Mouse (Mus musculus) limb, embryonic 10.5 days (tissue): ENCODE data around the gene Cpne1. TPM values are rescaled to one million over a fixed set of nuclear protein-coding genes. Genes with fewer than 3 reads are reported as not detected.

Experiments
- DNase-seq: peaks from one replicate; pipeline ENCODE4 v3.0.0-alpha.2; 2017; ENCODE audit warnings: low spot score
- H3K27ac ChIP-seq: fragments of 300-500 bp; sonication (generic); 2 replicates; pipeline ENCODE4 v1.5.1; 2016; ENCODE audit warnings: mild to moderate bottlenecking
- H3K27me3 ChIP-seq: fragments of 300-500 bp; sonication (generic); 2 replicates; pipeline ENCODE4 v1.6.1; 2016; ENCODE audit warnings: low read depth, mild to moderate bottlenecking; ENCODE audit not compliant: poor library complexity, severe bottlenecking
- H3K36me3 ChIP-seq: fragments of 300-500 bp; sonication (generic); 2 replicates; pipeline ENCODE4 v1.6.1; 2016; ENCODE audit warnings: mild to moderate bottlenecking, moderate library complexity
- H3K4me1 ChIP-seq: fragments of 300-500 bp; sonication (generic); 2 replicates; pipeline ENCODE4 v1.6.1; 2016
- H3K4me3 ChIP-seq: fragments of 300-500 bp; sonication (generic); 2 replicates; pipeline ENCODE4 v1.5.1; 2016; ENCODE audit warnings: mild to moderate bottlenecking, moderate library complexity
- H3K9me3 ChIP-seq: fragments of 300-500 bp; sonication (generic); replicated peaks from 2 replicates; pipeline ENCODE4 v1.6.1; 2016; ENCODE audit warnings: mild to moderate bottlenecking
- WGBS: fragments of 180-500 bp; shearing (Covaris S2); methylation state at CpG from one replicate; pipeline ENCODE4 v1.1.7; 2016; 5-methylcytosine and 5-hydroxymethylcytosine counted together
- polyA plus RNA-seq: library from polyadenylated mRNA; unstranded; fragments of >200 nt; fragmentation: Nextera tagmentation; extraction: Ambion mirVana; gene quantifications from 2 replicates; pipeline ENCODE4 v1.2.1, GENCODE M21; 2016

Cpne1 gene
- 75.7 and 81.6 TPM in 2 replicates for polyA plus RNA-seq

DNA sequence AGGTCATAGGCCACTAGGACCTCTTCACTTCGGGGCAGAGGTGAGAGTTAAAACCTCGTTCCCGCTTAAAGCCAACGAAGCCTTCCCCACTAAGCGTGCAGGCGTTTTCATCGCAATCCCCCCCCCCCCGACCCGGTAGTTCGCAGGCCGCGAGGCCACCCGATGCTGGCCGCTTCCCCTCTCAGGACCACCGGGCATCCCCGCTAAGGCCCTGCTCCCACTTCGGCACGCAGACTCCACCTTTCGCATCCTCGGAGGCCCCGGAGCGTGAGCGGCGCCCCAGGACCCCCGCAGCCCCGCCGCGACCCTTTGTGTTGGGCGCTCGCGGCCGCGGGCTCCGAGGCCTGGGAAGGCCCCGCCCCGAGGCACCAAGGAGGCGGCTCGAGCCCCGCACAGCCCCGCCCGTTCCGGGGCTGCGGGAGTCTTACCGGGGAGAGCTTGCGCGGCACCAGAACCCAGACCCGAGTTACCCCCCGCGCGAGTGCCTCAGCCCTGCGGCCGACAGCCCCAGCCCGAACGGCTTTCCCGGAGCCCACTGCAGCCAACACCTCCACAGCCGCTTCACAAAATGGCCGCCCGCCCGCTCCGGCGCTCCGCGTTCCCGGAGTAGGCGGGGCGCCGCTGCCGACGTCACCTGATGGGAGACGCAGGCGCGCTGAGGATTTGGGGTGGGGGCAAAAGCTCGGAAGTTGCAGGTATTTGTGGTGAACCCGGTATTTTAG, at the start of gene Cpne1, which contains the start of gene Rbm12:
Cpne1 (minus strand) TSS at position 608 of the 722 bp plus-strand sequence.
Rbm12 (minus strand) TSS at position 621 of the 722 bp plus-strand sequence.
- WGBS, result under 1% methylated on average over 74 of the region's 74 CpGs
- DNase-seq, result peak; percentile 97
- H3K27ac ChIP-seq, result peak within 1 kb of the TSS; percentile 99
- no peaks in the 10 kb centered on the region for H3K27me3 ChIP-seq
- peak within 1 kb of the TSS; percentile 97 for H3K4me3 ChIP-seq
- peaks cover 20% of the 10 kb centered on the region for H3K36me3 ChIP-seq
- H3K9me3 ChIP-seq, result no peaks in the 10 kb centered on the region
- H3K4me1 ChIP-seq, result peaks cover 10% of the 10 kb centered on the region

- Histone ChIP-seq H3K4me1 (peaks cover 7% of the 10 kb centered on the region; the same call in 1 of the 2 replicates), H3K36me3 (peaks cover 100% of the 10 kb centered on the region), H3K9me3 (no peaks in the 10 kb centered on the region), H3K27ac (no peak overlapping the region), H3K27me3 (no peaks in the 10 kb centered on the region), H3K4me3 (no peak overlapping the region)
- no peak for DNase-seq
Observed at GRCm38 (mm10) chr2:156151538-156151937, 39.8 kb upstream of the Cpne1 start.

DNA sequence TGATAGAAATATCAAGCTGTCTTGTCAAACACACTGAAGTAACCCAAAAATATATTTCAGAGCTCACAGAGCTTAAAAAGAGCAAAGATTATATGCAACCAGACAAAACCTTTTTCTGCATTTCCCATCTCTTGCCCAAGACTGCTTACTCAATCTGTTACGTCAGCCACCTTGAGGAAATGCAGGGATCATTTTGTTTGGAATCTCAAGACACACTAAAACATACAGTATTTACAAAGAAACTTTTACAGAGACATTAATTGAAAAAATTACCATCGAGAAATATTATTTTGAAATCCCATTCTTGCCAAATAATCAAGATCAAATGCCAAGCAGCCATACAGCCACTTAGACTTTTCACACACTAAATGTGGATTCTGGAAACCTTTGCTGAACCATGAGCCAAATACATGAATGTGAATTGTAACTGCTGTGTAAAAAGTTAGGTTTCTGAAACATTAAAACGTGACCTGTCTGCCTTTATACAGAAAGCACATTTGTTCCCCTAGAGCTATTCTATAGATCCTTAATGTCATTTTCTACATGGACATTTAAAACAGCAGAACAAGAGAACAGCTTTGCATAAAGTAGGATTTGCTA, 35.7 kb upstream of the Cpne1 start:
- H3K4me3 ChIP-seq, result no peak overlapping the region
- H3K9me3 ChIP-seq, result no peaks in the 10 kb centered on the region
- H3K36me3 ChIP-seq, result peaks cover 62% of the 10 kb centered on the region
- H3K27me3 ChIP-seq, result no peaks in the 10 kb centered on the region
- peaks cover 10% of the 10 kb centered on the region for H3K4me1 ChIP-seq
- H3K27ac ChIP-seq, result no peak overlapping the region
- 92% methylated on average over 3 of the region's 3 CpGs for WGBS
- no peak for DNase-seq

GRCm38 (mm10) chr2:156146272-156146989, 34.7 kb upstream of the Cpne1 start:
- peaks cover 10% of the 10 kb centered on the region for H3K4me1 ChIP-seq
- WGBS, result 77% methylated on average over 5 of the region's 5 CpGs
- peaks cover 56% of the 10 kb centered on the region for H3K36me3 ChIP-seq
- no peak overlapping the region for H3K27ac ChIP-seq
- H3K27me3 ChIP-seq, result no peaks in the 10 kb centered on the region
- no peak for DNase-seq
- no peak overlapping the region for H3K4me3 ChIP-seq
- H3K9me3 ChIP-seq, result no peaks in the 10 kb centered on the region

- WGBS, result 68% methylated on average over 11 of the region's 11 CpGs
- H3K9me3 ChIP-seq, result no peaks in the 10 kb centered on the region
- H3K4me3 ChIP-seq, result peak overlapping the region; percentile 81; the same call in 1 of the 2 replicates
- peaks cover 10% of the 10 kb centered on the region for H3K4me1 ChIP-seq
- H3K27me3 ChIP-seq, result no peaks in the 10 kb centered on the region
- peaks cover 52% of the 10 kb centered on the region for H3K36me3 ChIP-seq
- H3K27ac ChIP-seq, result no peak overlapping the region
- DNase-seq, result no peak
Observed at GRCm38 (mm10) chr2:156145486-156146130, 33.8 kb upstream of the Cpne1 start.

GRCm38 (mm10) chr2:156143953-156144724, 32.4 kb upstream of the Cpne1 start, which contains the start of the genes Romo1 and Nfs1:
TSS of gene Romo1 (plus strand) at chr2:156144039.
TSS of gene Nfs1 (minus strand) at chr2:156144186.
- WGBS, result under 1% methylated on average over 70 of the region's 70 CpGs

DNA sequence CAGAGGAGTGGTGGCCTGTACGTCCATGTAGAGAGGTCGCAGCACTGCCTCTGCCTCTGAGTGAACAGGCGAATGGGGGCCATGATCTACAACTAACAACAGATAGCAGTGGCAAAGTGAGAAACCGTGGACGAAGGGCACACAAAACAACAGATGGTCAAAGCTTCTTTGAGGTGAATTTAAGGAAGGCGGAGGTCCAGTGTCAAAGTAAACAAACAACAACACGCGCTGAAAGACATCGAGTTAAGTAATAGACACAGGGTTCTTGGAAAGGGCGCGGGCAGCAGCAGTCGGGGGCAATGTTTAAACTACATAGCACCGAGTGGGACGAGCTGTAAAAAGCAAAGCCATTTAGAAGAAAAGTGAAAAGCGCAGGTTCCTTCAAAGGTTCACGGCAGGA, 31.6 kb upstream of the Cpne1 start:
- Histone ChIP-seq H3K27ac (peak overlapping the region; percentile 93), H3K27me3 (no peaks in the 10 kb centered on the region), H3K9me3 (no peaks in the 10 kb centered on the region), H3K4me3 (peak overlapping the region; percentile 81), H3K36me3 (peaks cover 46% of the 10 kb centered on the region), H3K4me1 (peaks cover 10% of the 10 kb centered on the region)
- WGBS, result 2% methylated on average over 16 of the region's 16 CpGs
- DNase-seq, result no peak

More at GRCm38 (mm10) chr2:156143953-156144724, 32.4 kb upstream of the Cpne1 start, which contains the start of the genes Romo1 and Nfs1:
- DNase-seq, result peak; percentile 98
- Histone ChIP-seq H3K4me1 (peaks cover 10% of the 10 kb centered on the region), H3K27me3 (no peaks in the 10 kb centered on the region), H3K36me3 (peaks cover 46% of the 10 kb centered on the region), H3K9me3 (no peaks in the 10 kb centered on the region), H3K4me3 (peak within 1 kb of the TSS; percentile 81), H3K27ac (peak within 1 kb of the TSS; percentile 93)

DNA sequence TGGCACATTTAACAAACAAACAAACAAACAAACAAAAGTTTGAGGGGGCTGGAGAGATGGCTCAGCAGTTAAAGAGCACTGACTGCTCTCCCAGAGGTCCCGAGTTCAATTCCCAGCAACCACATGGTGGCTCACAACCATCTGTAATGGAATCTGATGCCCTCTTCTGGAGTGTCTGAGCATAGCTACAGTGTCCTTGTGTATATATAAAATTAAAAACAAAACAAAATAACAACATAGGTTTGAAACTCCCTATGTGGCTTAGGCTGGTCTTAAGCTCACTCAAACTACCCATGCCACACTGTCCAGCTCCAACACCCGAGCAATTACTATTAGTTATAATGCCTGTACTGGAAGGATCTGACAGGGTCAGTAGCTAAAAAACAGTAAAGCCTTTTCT, 31.1 kb upstream of the Cpne1 start:
- Histone ChIP-seq H3K27ac (no peak overlapping the region), H3K9me3 (no peaks in the 10 kb centered on the region), H3K27me3 (no peaks in the 10 kb centered on the region), H3K4me1 (peaks cover 10% of the 10 kb centered on the region), H3K4me3 (peak overlapping the region; percentile 81), H3K36me3 (peaks cover 41% of the 10 kb centered on the region)
- WGBS, result 87% methylated on average over 2 of the region's 2 CpGs
- DNase-seq, result no peak

GRCm38 (mm10) chr2:156135695-156136094, 23.9 kb upstream of the Cpne1 start:
- no peak for DNase-seq
- Histone ChIP-seq H3K9me3 (no peaks in the 10 kb centered on the region), H3K27me3 (no peaks in the 10 kb centered on the region), H3K27ac (no peak overlapping the region), H3K4me1 (no peaks in the 10 kb centered on the region), H3K4me3 (no peak overlapping the region), H3K36me3 (peaks cover 38% of the 10 kb centered on the region)
- WGBS, result 89% methylated on average over 6 of the region's 6 CpGs

DNA sequence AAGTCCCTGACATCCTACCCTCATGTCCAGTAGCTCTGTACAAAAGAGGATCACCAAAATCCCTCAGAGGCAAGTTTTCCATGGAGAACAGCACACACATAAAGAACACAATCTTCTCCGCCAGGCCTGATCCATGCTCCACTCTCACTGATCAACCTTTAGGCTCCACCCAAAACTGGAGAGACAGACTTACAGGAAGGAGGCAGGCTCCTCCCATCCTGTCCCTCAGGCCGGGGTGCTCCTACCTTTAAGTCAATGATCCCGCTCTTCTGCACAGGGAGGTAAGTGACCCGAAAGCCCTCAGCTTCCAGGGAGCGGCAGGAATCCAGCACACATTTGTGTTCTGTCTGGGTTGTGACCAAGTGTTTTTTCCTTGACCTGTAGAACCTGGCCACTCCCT, 22.4 kb upstream of the Cpne1 start:
- H3K4me1 ChIP-seq, result no peaks in the 10 kb centered on the region
- no peak overlapping the region for H3K27ac ChIP-seq
- no peaks in the 10 kb centered on the region for H3K9me3 ChIP-seq
- peaks cover 33% of the 10 kb centered on the region for H3K36me3 ChIP-seq
- no peak for DNase-seq
- 89% methylated on average over 5 of the region's 5 CpGs for WGBS
- no peaks in the 10 kb centered on the region for H3K27me3 ChIP-seq
- H3K4me3 ChIP-seq, result no peak overlapping the region

- H3K4me3 ChIP-seq, result no peak within 1 kb of the TSS
- WGBS, result 95% methylated on average over 5 of the region's 5 CpGs
- H3K36me3 ChIP-seq, result peaks cover 54% of the 10 kb centered on the region
- no peaks in the 10 kb centered on the region for H3K4me1 ChIP-seq
- no peaks in the 10 kb centered on the region for H3K27me3 ChIP-seq
- no peak within 1 kb of the TSS for H3K27ac ChIP-seq
- no peak for DNase-seq
- no peaks in the 10 kb centered on the region for H3K9me3 ChIP-seq
Observed at GRCm38 (mm10) chr2:156126992-156127391, 15.2 kb upstream of the Cpne1 start, which contains the start of gene Gm28036. TSS of gene Gm28036 (minus strand) at chr2:156127092.

DNA sequence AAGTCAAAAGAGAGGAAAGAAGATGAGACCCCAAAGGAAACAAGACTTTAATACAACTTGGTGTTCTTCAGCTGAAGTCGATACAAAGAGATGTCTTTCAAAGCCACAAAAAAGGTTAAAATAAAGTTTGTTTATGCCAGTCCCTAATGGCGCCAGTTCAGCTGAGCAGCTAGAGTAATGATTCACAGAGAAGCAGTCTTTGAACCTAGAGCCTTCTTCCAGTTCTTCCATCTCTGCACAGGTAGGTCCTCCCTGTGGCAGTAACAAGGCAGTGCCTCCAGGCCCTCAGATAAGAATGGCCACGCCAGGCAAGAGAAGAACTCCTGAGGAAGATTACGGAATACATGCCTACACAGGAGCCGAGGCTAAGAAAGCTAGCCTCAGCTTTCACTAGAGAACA, 12.0 kb upstream of the Cpne1 start:
- H3K27me3 ChIP-seq, result no peaks in the 10 kb centered on the region
- H3K27ac ChIP-seq, result no peak overlapping the region
- no peak for DNase-seq
- no peaks in the 10 kb centered on the region for H3K9me3 ChIP-seq
- peaks cover 41% of the 10 kb centered on the region for H3K36me3 ChIP-seq
- no peak overlapping the region for H3K4me3 ChIP-seq
- 94% methylated on average over 5 of the region's 5 CpGs for WGBS
- no peaks in the 10 kb centered on the region for H3K4me1 ChIP-seq
